Mouse (Mus musculus) colon, adult 2 months (tissue): ENCODE results near the gene Hibch. TPM values are rescaled to one million over a fixed set of nuclear protein-coding genes. Genes with fewer than 3 reads are reported as not detected.

Source experiments
- polyA plus RNA-seq: library from polyadenylated mRNA; depleted of rRNA; stranded (reverse); fragments of >200 nt; gene quantifications from 2 replicates; pipeline ENCODE4 v1.2.3, GENCODE M21; 2012; rRNA removed

The Hibch gene
- polyA plus RNA-seq, result 14.4 and 20.8 TPM in 2 replicates

DNA sequence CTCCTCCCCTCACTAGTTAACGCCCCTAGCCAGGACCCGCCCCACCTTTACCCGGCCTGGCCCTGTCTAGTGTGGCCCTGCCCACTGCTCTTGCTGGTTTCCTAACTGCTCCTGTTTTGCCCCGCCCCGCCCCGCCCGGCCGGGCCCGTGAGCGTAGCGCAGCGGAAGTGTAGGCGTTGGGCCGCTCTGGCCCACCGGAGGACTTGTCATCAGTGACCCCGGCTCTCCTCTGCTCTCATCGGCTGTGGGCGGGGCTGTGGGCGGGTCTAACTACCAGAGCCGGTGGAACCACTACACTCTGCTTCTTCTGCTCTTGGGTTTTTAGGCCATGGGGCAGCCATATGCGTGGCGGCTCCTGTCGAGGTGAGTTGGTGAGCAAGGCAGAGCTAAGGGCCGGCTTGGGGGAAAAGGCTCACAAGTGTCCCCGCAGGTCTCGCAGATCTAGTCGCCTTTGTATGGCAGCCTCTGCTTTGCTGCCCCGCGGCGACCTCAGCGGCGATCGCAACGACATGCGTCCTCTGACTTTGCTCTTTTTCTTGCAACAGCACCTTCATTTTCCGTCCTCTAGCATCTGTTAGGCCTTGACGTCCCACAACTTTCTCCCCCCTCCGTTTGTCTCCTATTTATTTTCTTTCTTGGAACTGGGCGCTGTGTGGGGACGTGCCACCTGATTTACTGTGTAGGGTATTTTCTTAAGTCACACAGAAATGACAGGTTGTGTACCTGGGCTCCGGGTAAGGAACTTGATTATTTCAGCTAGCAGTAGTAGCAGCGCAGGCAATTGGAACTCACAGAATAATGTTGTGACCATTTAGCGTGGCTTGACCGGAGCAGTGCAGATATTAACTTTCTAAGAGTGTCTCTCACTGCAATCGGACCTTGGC lies at the start of gene Hibch:
Gene Hibch (plus strand): TSS at position 148 of the 884 bp plus-strand sequence.

DNA sequence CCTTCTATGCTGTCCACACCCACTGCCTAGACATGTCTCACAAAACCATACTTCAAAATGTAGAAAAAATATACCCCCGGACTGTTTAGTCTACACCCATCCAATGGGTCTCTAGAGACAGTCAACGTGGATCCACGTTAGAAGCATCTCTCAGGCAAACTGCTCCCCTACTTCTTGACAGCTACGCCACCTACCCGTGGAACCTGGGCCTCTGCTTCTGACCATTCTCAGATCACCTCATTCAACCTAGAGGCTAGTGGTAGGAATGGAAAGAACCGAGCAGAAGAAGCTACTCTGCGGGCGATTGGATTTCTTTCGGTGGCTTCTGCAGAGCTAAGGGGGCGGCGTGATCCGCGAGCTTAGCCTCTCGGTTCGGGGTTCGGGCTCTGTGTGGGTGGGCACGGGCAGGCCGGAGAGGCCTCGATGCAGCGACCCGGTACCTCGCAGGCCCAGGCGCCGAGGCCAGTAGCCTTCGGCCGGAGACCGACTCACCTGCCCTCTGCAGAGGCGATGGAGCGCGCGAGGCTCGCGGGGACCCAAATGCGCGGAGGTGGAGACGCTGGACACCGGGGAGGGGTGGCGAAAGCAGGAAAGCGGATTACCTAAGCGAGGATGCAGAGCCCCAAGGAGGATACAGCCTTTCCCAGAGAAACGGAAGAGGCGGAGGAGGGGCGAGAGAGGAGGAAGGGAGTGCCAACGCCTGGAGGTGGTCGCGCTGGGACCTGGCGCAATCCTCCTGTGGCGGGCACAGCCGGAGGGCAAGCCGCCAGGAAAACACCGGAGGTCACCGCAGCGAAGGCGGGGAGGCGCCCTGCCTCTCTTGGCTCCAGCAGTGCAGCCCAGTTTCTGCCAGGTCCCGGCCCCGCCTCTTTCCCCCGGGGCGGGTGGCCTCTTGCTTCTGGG lies 27.6 kb upstream of the Hibch start, which contains the start of gene Inpp1:
Gene Inpp1 (minus strand): TSS at position 779 of the 903 bp plus-strand sequence.

Other genes with a start within 250 kb of the Hibch start
- gene Nemp2, start 214.2 kb upstream of the Hibch start, polyA plus RNA-seq, result 3.6 and 3.7 TPM in 2 replicates
- 50.7 and 51.2 TPM in 2 replicates for gene Mfsd6, start 117.5 kb upstream of the Hibch start, polyA plus RNA-seq
- gene Inpp1, start 27.2 kb upstream of the Hibch start, polyA plus RNA-seq, result 5.8 and 6.6 TPM in 2 replicates
- 2.5 and 3.5 TPM in 2 replicates for gene 1700019D03Rik, start 175.2 kb downstream of the Hibch start, polyA plus RNA-seq
- gene Mstn, start 216.7 kb downstream of the Hibch start, polyA plus RNA-seq, result not detected in 2 replicates